Mouse (Mus musculus) myocyte (in vitro differentiated cells): ENCODE measurements around the gene Gm5624.
"Not testable (repeated sequence)": the region's sequence is repeated elsewhere in the genome, so short reads cannot be mapped to it uniquely, and the experiment has no call there.

Experiments used
- MYOG ChIP-seq, 3 experiments: IDR thresholded peaks; one replicate each; pipeline ENCODE4 v1.6.1; 2011; ENCODE audit warnings: control low read depth in 2 of 3, low read depth in 2 of 3, mild to moderate bottlenecking in 2 of 3; ENCODE audit not compliant: insufficient read length in 2 of 3, control insufficient read depth in 1 of 3, insufficient read depth in 1 of 3
- POLR2A ChIP-seq: IDR thresholded peaks from one replicate; pipeline ENCODE4 v1.6.1; 2011; ENCODE audit warnings: low read depth, mild to moderate bottlenecking, control low read depth, moderate library complexity; ENCODE audit not compliant: insufficient read length
- REST ChIP-seq: IDR thresholded peaks from one replicate; pipeline ENCODE4 v1.6.1; 2011; ENCODE audit warnings: mild to moderate bottlenecking, control low read depth, moderate library complexity; ENCODE audit not compliant: insufficient read depth, insufficient read length
- TCF3 ChIP-seq: IDR thresholded peaks from one replicate; pipeline ENCODE4 v1.6.1; 2011; ENCODE audit warnings: low read depth, control low read depth; ENCODE audit not compliant: insufficient read length
- USF1 ChIP-seq: IDR thresholded peaks from one replicate; pipeline ENCODE4 v1.6.1; 2011; ENCODE audit warnings: low read depth, mild to moderate bottlenecking, control low read depth, moderate library complexity

DNA sequence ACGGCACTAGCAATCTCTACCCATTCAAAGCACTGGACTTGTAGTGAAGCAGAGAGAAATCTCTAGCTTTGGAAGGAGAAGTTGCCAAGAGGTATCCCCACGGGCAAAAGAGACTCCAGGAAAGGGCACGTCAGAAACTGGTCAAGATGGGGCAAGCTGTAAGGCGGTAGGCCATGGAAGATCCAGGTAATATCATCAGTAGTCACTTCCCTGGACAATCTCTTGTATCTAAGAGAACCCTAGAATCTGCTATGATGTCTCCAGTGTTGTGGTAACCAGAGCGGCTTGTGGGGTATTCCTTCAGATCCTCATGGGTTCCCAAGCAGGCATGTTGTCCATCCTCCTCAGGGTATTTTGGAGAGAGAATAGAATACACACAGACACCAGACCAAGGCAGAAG lies 109.8 kb downstream of the Gm5624 start, which contains the start of gene Gm17093:
- TF ChIP-seq POLR2A; USF1; MYOG (IDR thresholded peaks at IDR 0.05; ENCODE audit: control insufficient read depth in 1 of 3, insufficient read depth in 1 of 3, insufficient read length in 2 of 3, low read depth in 2 of 3); REST; TCF3: not testable (repeated sequence)
